Mouse (Mus musculus) right cerebral cortex, postnatal 36 days (tissue): ENCODE measurements around the gene Gtf2ird2.
A peak's percentile ranks its signal among the peaks of the same experiment; 100 is the strongest.

ENCODE experiments used
- DNase-seq, 2 experiments: peaks; one replicate each; pipeline ENCODE4 v3.0.0; 2022; ENCODE audit warnings: low spot score in 2 of 2, mixed read lengths in 1 of 2

The Gtf2ird2 gene

DNA sequence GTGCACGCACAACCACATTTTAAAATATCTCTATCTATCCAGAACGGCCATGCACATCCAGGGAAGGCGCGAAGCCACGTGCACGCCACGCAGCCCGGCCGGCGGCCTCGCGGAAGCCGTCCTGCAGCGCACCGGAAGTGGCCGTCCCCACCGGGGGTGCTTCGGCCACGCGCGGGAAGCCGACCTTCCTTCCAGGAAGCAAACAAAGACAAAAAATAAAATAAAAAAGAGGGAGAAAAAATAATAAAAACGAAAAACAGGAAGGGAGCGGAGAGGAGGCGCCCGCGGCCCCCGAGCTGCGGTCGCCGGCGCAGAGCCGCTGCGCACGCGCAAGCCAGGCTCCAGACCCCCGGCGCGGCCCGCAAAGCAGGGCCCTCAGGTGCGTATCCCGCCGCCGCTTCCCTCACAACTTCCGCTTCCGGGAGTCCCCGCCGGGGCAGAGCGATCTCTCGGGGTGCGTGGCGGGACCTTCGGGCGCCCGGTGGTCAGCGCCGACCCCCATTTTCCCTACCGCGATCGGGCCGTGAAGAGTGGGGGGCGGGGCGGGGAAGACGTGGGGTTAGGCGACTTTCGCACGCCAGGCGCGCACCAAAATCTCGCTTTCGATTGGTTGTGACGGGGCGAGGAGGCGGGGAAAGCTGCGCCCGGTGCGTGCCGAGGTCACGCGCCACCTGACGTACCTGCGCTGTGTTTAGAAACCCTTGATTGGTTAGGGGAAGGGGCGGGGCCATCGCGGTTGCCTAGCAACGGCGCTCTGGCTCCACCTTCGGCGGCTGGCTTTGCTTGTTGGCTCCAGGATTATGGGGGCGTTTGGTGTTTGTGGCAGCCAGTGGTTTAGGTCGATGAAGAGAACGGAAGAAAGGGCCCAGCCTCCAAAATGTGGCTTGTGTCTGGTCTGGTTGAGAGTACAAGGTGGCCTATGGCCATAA is at the start of gene Gtf2ird2:
Gene Gtf2ird2 (plus strand): TSS at position 140 of the 929 bp plus-strand sequence.
- DNase-seq, result peak; percentile 98 to 99

DNA sequence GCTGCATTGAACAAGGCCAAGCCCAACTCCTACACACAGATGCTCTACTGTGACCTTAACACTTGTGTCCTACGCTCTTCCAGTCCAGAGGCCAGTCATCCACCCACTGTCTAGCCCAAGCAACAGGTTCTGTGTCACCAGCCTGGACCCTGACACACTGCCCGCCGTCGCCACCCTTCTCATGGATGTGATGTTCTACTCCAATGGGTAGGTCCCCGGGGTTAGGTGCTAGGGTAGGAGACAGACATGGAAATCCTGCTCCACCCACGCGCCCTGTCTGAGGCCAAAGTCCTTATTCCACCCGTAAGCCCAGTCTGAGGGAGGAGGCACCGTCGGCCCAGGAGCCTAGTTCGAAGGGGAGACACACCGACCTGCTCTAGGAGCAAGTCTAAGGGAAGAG is 47.8 kb upstream of the Gtf2ird2 start:
- DNase-seq, result no peak

DNA sequence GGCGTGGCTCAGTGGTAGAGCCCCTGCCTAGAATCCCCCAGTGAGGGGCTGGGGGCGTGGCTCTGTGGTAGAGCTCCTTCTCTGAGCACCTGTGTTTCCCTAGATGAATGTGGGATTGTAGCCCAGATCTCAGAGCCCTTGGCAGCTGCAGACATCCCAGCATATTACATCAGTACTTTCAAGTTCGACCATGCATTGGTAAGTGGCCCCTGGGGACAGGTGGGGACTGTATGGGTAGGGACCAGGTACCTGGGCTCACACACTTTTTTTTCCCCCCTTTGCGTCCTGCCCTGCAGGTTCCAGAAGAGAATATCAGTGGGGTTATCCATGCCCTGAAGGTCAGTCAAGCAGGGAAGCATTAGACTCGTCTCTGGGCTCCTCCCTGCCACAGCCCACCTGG is 45.9 kb upstream of the Gtf2ird2 start:
- no peak for DNase-seq

GRCm38 (mm10) chr5:134139429-134139828 is 44.4 kb upstream of the Gtf2ird2 start:
- DNase-seq, result no peak

GRCm38 (mm10) chr5:134141236-134141635 is 42.6 kb upstream of the Gtf2ird2 start:
- DNase-seq, result no peak

DNA sequence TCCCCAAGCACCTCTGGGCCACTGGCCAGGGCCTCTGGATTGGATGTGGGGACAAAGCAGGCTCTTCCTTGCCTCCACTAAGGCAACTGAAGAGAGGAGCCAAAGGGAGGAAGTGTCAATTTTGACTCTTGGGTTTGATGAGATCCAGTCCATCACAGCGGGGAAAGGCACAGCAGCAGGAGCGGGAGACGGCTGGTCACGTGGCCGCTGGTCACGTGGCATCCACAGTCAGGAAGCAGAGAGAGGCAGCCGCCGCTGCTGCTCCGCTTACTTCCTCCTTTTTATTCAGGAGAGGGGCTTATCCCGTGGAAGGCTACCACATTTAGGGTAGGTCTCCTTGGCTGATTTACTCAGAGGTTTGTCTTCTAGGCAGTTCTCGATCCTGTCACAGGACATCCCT is 41.4 kb upstream of the Gtf2ird2 start:
- DNase-seq, result no peak

GRCm38 (mm10) chr5:134144986-134145385 is 38.8 kb upstream of the Gtf2ird2 start:
- DNase-seq, result no peak

DNA sequence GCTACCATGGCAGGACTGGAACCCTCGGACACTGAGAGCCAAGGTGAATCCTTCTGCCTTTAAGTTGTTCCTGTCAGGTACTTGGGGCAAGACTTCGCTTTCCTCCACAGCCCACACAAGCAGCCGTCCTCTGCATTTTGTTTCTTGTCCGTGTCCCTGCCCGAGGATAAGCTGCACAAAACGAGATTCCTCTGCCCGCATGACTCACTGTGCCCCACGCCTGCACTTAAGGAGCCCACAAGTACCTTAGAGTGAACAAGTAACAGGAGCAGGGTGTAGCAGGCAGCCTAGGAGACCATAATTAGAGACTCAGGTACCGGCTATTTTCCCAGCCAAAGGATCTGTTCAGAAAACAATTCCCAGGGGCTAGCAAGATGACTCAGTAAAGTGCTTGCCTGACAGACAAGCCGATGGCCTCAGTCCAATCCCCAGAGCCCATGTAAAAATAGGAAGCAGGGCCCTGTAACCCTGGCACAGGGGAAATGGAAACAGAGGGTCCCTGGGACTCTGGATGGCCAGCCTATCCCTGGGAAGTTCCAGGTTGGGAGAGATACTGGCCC is 36.5 kb upstream of the Gtf2ird2 start:
- no peak for DNase-seq

- DNase-seq, result no peak
These were observed 35.7 kb upstream of the Gtf2ird2 start for GRCm38 (mm10) chr5:134148153-134148552.

- no peak for DNase-seq
These were observed 31.9 kb upstream of the Gtf2ird2 start for GRCm38 (mm10) chr5:134151895-134152294.

GRCm38 (mm10) chr5:134155916-134156466 is 27.8 kb upstream of the Gtf2ird2 start:
- DNase-seq, result no peak

- no peak for DNase-seq
These were observed 19.1 kb upstream of the Gtf2ird2 start for GRCm38 (mm10) chr5:134164688-134165087.

GRCm38 (mm10) chr5:134166642-134167041 is 17.2 kb upstream of the Gtf2ird2 start:
- no peak for DNase-seq

- no peak for DNase-seq
These were observed 15.8 kb upstream of the Gtf2ird2 start for GRCm38 (mm10) chr5:134168033-134168432.

DNA sequence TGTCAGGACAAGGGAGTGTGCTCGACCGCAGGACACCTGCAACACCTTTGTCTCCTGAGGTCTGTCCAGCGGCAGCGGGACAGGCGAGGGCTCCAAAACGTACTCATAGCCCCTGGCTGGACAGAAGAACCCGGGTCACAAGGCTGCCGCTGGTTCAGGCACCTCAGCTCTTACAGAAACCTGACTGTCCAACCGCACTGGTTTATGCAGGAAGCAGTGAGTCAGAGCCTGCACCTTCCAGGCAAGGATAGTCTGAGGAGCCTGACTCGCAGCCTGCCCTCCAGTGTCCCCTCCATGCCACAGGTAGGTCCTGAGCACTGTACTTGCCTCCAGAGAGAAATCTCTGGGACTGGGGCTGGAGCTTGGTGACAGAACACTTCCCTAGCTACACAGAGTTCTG is 14.6 kb upstream of the Gtf2ird2 start:
- no peak for DNase-seq

- DNase-seq, result no peak
These were observed 13.7 kb upstream of the Gtf2ird2 start for GRCm38 (mm10) chr5:134170167-134170566.

DNA sequence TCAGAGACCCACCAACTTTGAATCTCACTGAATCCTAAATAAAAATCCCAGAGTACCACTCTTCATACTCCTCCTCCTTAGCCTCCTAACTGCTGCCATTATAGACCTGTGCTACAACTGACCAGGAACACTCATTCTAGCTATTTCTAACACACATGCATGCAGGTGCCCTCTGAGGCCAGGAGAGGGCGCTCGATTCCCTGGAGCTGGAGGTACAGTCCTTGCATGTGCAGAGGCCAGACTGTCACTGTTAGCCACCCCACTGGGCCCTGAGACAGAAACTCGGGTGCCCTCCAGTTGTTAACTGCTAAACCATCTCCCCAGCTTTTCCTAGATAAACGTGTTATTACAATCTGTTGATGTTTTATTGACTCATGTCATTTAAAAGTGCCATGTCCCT is 10.6 kb upstream of the Gtf2ird2 start:
- no peak for DNase-seq

- DNase-seq, result no peak
These were observed 8.1 kb upstream of the Gtf2ird2 start for GRCm38 (mm10) chr5:134175696-134176095.

- DNase-seq, result peak; percentile 77 to 85
These were observed 7.5 kb upstream of the Gtf2ird2 start, which contains the start of gene Rcc1l for GRCm38 (mm10) chr5:134176169-134176881. Gene Rcc1l, minus strand, starts transcription at chr5:134176774.

- DNase-seq, result no peak
These were observed 5.3 kb upstream of the Gtf2ird2 start for GRCm38 (mm10) chr5:134178536-134178935.

GRCm38 (mm10) chr5:134179871-134180270 is 3.9 kb upstream of the Gtf2ird2 start:
- peak; percentile 64 to 73 for DNase-seq

GRCm38 (mm10) chr5:134182172-134182571 is 1.6 kb upstream of the Gtf2ird2 start:
- DNase-seq, result no peak
